Mouse (Mus musculus) stomach, postnatal 0 days (tissue): ENCODE data around the gene Eif4ebp2.

ENCODE experiments used
- CTCF ChIP-seq: IDR thresholded peaks from 2 replicates; pipeline ENCODE4 v1.5.1; 2016; ENCODE audit warnings: antibody characterized with exemption, low read depth, mild to moderate bottlenecking, moderate library complexity
- EP300 ChIP-seq: optimal IDR thresholded peaks from 2 replicates; pipeline ENCODE3; 2016; ENCODE audit warnings: antibody characterized with exemption

DNA sequence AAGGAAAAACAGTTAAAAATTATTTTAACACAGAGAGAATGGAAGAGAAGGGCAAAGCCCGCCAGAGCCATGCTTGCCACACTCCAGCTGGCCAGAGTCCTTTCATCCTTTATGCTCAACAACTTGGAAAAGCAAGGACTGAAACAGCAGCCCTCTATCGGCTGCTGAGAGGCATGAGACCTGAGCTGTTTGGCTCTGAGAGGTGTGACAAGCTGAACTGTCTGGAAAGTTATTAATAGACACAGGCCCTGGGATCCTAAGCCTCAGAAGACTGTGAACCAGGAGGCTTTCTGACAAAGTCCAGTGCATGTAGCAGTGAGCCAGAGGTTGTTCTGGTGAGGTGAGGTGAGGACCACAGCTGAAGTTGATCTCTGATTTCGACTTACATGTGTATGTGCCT is 21.2 kb upstream of the Eif4ebp2 start:
- TF ChIP-seq CTCF (no peak), EP300 (no peak)
